Mouse (Mus musculus): ENCODE measurements around the gene Ubxn7.

GRCm38 (mm10) chr16:32402818-32403217 lies 70.8 kb downstream of the Ubxn7 start:
- TF ChIP-seq CTCF (IDR thresholded peaks at IDR 0.05; ENCODE audit: borderline replicate concordance, extremely low read depth, insufficient read depth, insufficient read length) = no peak
- no peak for TF ChIP-seq POLR2A (IDR thresholded peaks at IDR 0.05; ENCODE audit: borderline replicate concordance, extremely low read depth, insufficient read depth, insufficient read length, poor library complexity, severe bottlenecking)

Measured in brain, embryonic 14.5 days (tissue).